Mouse (Mus musculus) small intestine, adult 2 months (tissue): ENCODE measurements at regions not wholly inside any gene's neighbourhood (a gene's known extent, or its start where the extent isn't known, plus 50 kb on each side); places are given as distances from the start of the nearest gene placed in this dataset.

Experiments used
- H3K27ac ChIP-seq: fragments of 200-500 bp; 2 replicates; pipeline ENCODE4 v1.5.1; 2012; ENCODE audit warnings: low read depth, low read length, control low read depth, inconsistent platforms; ENCODE audit not compliant: insufficient read depth
- H3K27me3 ChIP-seq: fragments of 200-500 bp; 2 replicates; pipeline ENCODE4 v1.6.1; 2012; ENCODE audit warnings: mild to moderate bottlenecking, moderate library complexity, low read length, inconsistent platforms; ENCODE audit not compliant: control insufficient read depth, insufficient read depth
- H3K36me3 ChIP-seq: fragments of 200-500 bp; 2 replicates; pipeline ENCODE4 v1.6.1; 2012; ENCODE audit warnings: mild to moderate bottlenecking, low read length, control low read depth, inconsistent platforms; ENCODE audit not compliant: control insufficient read depth, insufficient read depth
- H3K4me1 ChIP-seq: fragments of 200-500 bp; 2 replicates; pipeline ENCODE4 v1.6.1; 2012; ENCODE audit warnings: low read length, inconsistent platforms, mixed read lengths; ENCODE audit not compliant: control insufficient read depth, insufficient read depth, insufficient read length
- H3K4me3 ChIP-seq: fragments of 200-500 bp; 2 replicates; pipeline ENCODE4 v1.5.1; 2012; ENCODE audit warnings: low read depth, mild to moderate bottlenecking, control low read depth, inconsistent platforms, low read length, moderate library complexity
- CTCF ChIP-seq: fragments of 200-500 bp; IDR thresholded peaks from 2 replicates; pipeline ENCODE4 v1.5.1; 2012; ENCODE audit warnings: low read depth, mild to moderate bottlenecking, control low read depth, inconsistent platforms, low read length, moderate library complexity, mixed read lengths; ENCODE audit not compliant: insufficient replicate concordance, insufficient read length; ENCODE audit errors: extremely low read depth
- POLR2A ChIP-seq: fragments of 200-500 bp; IDR thresholded peaks from 2 replicates; pipeline ENCODE4 v1.6.1; 2012; ENCODE audit warnings: low read depth, mild to moderate bottlenecking, control low read depth, inconsistent platforms, low read length, moderate library complexity
- WGBS: fragments of 180-500 bp; shearing (Covaris S2); methylation state at CpG from one replicate; pipeline ENCODE4 v1.1.7; 2018; 5-methylcytosine and 5-hydroxymethylcytosine counted together

GRCm38 (mm10) chr10:25118674-25119670 lies 188.7 kb downstream of the Akap7 start:
- WGBS: 19% methylated on average over 17 of the region's 17 CpGs
- Histone ChIP-seq H3K4me3 (peak overlapping the region; percentile 27; the same call in 1 of the 2 replicates), H3K27ac (peak overlapping the region; percentile 93), H3K27me3 (no peaks in the 10 kb centered on the region), H3K4me1 (peaks cover 13% of the 10 kb centered on the region), H3K36me3 (no peaks in the 10 kb centered on the region)
- TF ChIP-seq POLR2A (peak; percentile 28; the same call in 1 of the 2 replicates), CTCF (peak; percentile 19; the same call in 1 of the 2 replicates)

DNA sequence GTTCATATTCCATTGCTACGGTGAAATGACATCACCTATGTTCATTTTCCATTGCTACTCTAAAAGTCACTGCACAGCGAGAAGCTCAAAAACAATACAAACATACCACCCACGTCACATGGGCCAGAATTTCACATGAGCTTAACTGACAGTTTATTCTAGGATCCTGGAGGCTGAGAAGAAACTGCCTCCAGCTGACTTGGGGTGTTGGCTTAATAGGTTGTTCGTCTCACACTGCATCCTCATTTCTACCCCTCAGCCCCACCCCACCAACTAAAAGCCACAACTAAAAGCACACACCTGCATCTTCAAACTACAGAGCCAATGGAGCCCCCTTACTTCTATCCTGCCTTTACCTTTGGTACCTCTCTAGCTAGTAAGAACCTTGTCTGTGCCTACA lies 187.0 kb upstream of the Arg1 start:
- peaks cover 14% of the 10 kb centered on the region for H3K4me1 ChIP-seq
- no peak overlapping the region for H3K4me3 ChIP-seq
- H3K27ac ChIP-seq: no peak overlapping the region
- H3K36me3 ChIP-seq: no peaks in the 10 kb centered on the region
- H3K27me3 ChIP-seq: no peaks in the 10 kb centered on the region
- WGBS: 95% methylated on average over 4 of the region's 4 CpGs
- TF ChIP-seq CTCF (no peak), POLR2A (no peak)

DNA sequence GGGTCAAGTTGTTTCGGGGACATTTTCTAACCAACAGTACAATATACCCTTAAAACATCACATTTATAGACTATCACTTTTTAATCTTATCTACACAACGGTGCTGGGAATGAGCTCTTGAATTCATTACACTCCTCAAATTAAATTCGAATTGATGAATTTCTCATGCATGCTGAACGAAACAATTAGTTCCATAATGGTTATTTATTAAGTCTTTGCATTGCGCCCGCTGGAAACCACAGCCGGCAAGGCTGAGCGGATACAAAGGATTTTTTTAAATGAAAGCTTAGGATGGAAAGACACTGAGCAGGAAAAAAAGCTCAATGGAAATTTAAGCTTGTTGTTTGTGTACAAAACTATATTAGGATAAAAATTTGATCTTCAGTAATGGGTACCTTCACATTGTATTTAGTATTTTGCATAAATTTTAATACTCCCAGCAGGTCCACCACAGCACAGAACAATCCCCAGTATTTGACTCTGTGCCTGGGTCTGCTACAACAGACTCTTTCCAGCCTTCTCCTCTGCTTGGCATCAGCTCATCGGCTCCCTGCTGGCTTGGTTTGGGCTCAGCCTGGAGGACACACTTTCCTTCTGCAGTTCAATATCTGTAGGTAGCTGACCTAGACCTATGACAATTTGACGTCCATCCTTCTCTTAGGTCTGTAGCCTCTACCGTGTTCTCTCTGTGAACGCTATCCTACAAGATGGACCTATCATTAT lies 185.3 kb upstream of the Arg1 start:
- Histone ChIP-seq H3K4me3 (no peak overlapping the region), H3K4me1 (peaks cover 5% of the 10 kb centered on the region), H3K27ac (no peak overlapping the region), H3K36me3 (no peaks in the 10 kb centered on the region), H3K27me3 (no peaks in the 10 kb centered on the region)
- WGBS: 68% methylated on average over 12 of the region's 12 CpGs
- TF ChIP-seq POLR2A (no peak), CTCF (no peak)

DNA sequence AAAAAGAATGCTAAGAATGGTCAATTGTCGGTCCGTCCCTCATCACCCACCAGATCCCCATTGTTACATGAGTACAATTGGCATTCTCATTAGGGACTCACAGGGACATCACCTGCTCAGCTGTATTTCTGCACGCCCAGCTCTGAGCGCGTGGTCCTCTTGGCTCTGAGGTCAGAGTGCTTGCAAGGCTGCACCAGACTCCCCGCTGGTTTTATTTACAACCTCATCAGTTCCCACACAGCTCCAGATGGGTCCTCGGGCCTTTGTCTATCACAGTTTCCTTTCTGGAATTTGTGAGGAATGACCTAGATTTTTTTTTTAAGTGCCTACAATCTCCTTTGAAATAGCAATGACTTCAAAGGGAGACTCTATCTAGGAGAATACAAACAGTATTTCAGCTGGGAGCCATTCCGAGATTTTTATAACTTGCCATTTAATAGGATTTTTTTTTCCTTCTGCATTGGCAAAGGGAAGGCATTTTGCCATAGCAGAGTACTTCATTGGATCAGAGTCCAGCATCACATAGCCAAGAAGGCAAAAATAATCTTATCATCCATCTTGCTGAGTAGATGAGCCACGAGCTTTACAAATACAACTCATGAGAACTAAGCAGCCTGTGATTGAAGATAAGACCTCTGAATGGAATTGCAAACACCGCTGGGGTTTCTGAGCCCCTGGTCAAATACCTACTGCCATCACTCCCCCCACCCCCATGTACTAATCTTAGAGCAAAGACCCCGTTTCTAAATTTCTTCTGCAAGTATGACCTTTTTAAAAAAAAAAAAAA lies 184.5 kb upstream of the Arg1 start:
- Histone ChIP-seq H3K4me1 (peaks cover 3% of the 10 kb centered on the region; the same call in 1 of the 2 replicates), H3K27ac (no peak overlapping the region), H3K4me3 (no peak overlapping the region), H3K36me3 (no peaks in the 10 kb centered on the region), H3K27me3 (no peaks in the 10 kb centered on the region)
- no peak for TF ChIP-seq POLR2A
- TF ChIP-seq CTCF: no peak
- 14% methylated on average over 11 of the region's 11 CpGs for WGBS

DNA sequence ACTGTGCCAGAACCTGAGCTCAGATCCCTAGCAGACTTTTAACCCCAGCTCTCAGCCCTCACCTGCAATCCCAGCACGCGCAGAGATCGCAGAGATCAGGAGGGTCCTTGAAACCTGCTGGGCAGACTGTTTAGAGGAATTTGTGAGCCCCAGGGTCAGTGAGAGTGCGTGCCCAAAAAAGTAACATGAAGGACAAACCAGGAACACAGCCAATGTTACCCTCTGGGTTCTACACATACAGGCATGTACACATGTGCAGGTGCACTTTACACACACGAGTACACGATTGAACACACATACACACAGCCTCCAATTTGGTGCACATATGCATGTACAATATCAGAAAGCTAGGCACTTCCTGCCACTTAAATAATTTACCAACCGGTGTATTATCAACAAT lies 183.9 kb upstream of the Arg1 start:
- H3K27ac ChIP-seq: no peak overlapping the region
- TF ChIP-seq POLR2A (no peak), CTCF (no peak)
- H3K36me3 ChIP-seq: no peaks in the 10 kb centered on the region
- H3K4me1 ChIP-seq: peaks cover 3% of the 10 kb centered on the region; the same call in 1 of the 2 replicates
- WGBS: 70% methylated on average over 7 of the region's 7 CpGs
- no peaks in the 10 kb centered on the region for H3K27me3 ChIP-seq
- no peak overlapping the region for H3K4me3 ChIP-seq

DNA sequence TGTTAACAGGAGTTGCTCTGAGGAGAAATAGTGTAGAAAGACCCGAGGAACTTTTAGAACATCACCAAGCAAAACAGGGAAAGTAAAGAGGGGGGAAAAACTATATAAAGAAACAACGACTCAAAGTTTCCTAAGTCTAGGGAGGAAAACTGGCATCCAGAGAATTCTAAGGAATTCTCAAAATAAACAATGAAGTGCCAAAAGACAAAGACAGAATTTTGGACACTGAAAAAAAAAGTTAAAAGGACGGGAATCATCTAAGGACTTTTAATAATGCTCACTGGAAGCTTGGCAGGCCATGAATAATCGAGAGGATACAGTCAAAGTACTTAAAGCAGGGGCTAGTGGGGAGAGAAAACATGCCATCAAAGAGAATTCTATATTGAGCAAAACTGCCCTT lies 170.8 kb upstream of the Arg1 start:
- no peaks in the 10 kb centered on the region for H3K4me1 ChIP-seq
- no peaks in the 10 kb centered on the region for H3K27me3 ChIP-seq
- TF ChIP-seq CTCF (no peak), POLR2A (no peak)
- no peaks in the 10 kb centered on the region for H3K36me3 ChIP-seq
- WGBS: 68% methylated on average over 4 of the region's 4 CpGs
- no peak overlapping the region for H3K4me3 ChIP-seq
- no peak overlapping the region for H3K27ac ChIP-seq
